Mouse (Mus musculus) ZHBTc4 (cell line): ENCODE measurements around the gene Scamp2.

Experiments
- DNase-seq: peaks from one replicate; pipeline ENCODE4 v3.0.0-alpha.2; 2011; ENCODE audit warnings: low read depth, low spot score

Scamp2 gene

GRCm38 (mm10) chr9:57560861-57561710 lies at the start of gene Scamp2:
Scamp2 (plus strand) TSS chr9:57560943.
- peak; percentile 96 for DNase-seq

- DNase-seq: peak; percentile 75
Observed at GRCm38 (mm10) chr9:57517113-57517512, 43.6 kb upstream of the Scamp2 start.

- DNase-seq: peak; percentile 64
Observed at GRCm38 (mm10) chr9:57520375-57521055, 40.2 kb upstream of the Scamp2 start.

- DNase-seq: peak; percentile 97
Observed at GRCm38 (mm10) chr9:57521056-57521911, 39.5 kb upstream of the Scamp2 start, which contains the start of gene Cox5a. Cox5a (plus strand) TSS chr9:57521274.

GRCm38 (mm10) chr9:57522114-57522860 lies 38.5 kb upstream of the Scamp2 start:
- peak; percentile 49 for DNase-seq

- DNase-seq: peak; percentile 71
Observed at GRCm38 (mm10) chr9:57522861-57523246, 37.9 kb upstream of the Scamp2 start.

- DNase-seq: peak; percentile 87
Observed at GRCm38 (mm10) chr9:57523754-57524153, 37.0 kb upstream of the Scamp2 start.

- DNase-seq: no peak
Observed at GRCm38 (mm10) chr9:57524439-57524838, 36.3 kb upstream of the Scamp2 start.

GRCm38 (mm10) chr9:57525516-57525915 lies 35.2 kb upstream of the Scamp2 start:
- no peak for DNase-seq

GRCm38 (mm10) chr9:57526435-57526834 lies 34.3 kb upstream of the Scamp2 start:
- DNase-seq: no peak

GRCm38 (mm10) chr9:57531946-57532345 lies 28.8 kb upstream of the Scamp2 start:
- DNase-seq: no peak

GRCm38 (mm10) chr9:57536362-57536761 lies 24.4 kb upstream of the Scamp2 start:
- DNase-seq: no peak

- DNase-seq: peak; percentile 96
Observed at GRCm38 (mm10) chr9:57537044-57537727, 23.6 kb upstream of the Scamp2 start, which contains the start of gene Fam219b. Fam219b (plus strand) TSS chr9:57537528.

GRCm38 (mm10) chr9:57537728-57538181 lies 23.0 kb upstream of the Scamp2 start:
- DNase-seq: no peak

GRCm38 (mm10) chr9:57539550-57539949 lies 21.2 kb upstream of the Scamp2 start:
- DNase-seq: no peak

GRCm38 (mm10) chr9:57541312-57541711 lies 19.4 kb upstream of the Scamp2 start:
- DNase-seq: peak; percentile 53

- no peak for DNase-seq
Observed at GRCm38 (mm10) chr9:57543951-57544350, 16.8 kb upstream of the Scamp2 start.

- peak; percentile 26 for DNase-seq
Observed at GRCm38 (mm10) chr9:57547287-57547686, 13.5 kb upstream of the Scamp2 start.

GRCm38 (mm10) chr9:57547869-57548268 lies 12.9 kb upstream of the Scamp2 start:
- DNase-seq: peak; percentile 54

- no peak for DNase-seq
Observed at GRCm38 (mm10) chr9:57549186-57549585, 11.6 kb upstream of the Scamp2 start.
